Mouse (Mus musculus) megakaryocyte, embryonic 14.5 days (primary cell): ENCODE measurements around the gene Piezo1.

Source experiments
- FLI1 ChIP-seq: IDR thresholded peaks from 2 replicates; pipeline ENCODE4 v1.6.1; 2012; ENCODE audit warnings: low read length, inconsistent platforms, mixed read lengths
- GATA1 ChIP-seq: IDR thresholded peaks from 3 replicates; pipeline ENCODE4 v1.6.1; 2012; ENCODE audit warnings: mixed read lengths, low read length, inconsistent platforms, borderline replicate concordance

GRCm38 (mm10) chr8:122464985-122465384 lies 86.1 kb downstream of the Piezo1 start:
- no peak for TF ChIP-seq GATA1
- TF ChIP-seq FLI1, result no peak
